Mouse (Mus musculus): ENCODE data around the gene Ypel3.

Gene Ypel3

DNA sequence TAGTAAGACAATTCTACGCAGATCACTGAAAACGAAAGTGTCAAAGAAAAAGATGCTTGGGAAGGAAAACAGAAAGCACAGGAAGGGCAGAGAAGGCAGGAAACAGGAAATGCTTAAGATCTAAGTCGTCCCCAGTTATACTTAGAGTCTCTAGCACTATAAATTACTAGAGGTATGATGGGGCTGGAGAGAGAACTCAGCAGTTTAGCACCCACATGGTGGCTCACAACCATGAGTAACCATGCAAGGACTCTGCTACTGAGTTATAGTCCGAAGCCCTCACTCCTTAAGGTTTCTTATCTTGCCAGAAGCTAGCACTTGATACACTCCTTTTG lies 17.5 kb downstream of the Ypel3 start:
- no peak for DNase-seq

DNA sequence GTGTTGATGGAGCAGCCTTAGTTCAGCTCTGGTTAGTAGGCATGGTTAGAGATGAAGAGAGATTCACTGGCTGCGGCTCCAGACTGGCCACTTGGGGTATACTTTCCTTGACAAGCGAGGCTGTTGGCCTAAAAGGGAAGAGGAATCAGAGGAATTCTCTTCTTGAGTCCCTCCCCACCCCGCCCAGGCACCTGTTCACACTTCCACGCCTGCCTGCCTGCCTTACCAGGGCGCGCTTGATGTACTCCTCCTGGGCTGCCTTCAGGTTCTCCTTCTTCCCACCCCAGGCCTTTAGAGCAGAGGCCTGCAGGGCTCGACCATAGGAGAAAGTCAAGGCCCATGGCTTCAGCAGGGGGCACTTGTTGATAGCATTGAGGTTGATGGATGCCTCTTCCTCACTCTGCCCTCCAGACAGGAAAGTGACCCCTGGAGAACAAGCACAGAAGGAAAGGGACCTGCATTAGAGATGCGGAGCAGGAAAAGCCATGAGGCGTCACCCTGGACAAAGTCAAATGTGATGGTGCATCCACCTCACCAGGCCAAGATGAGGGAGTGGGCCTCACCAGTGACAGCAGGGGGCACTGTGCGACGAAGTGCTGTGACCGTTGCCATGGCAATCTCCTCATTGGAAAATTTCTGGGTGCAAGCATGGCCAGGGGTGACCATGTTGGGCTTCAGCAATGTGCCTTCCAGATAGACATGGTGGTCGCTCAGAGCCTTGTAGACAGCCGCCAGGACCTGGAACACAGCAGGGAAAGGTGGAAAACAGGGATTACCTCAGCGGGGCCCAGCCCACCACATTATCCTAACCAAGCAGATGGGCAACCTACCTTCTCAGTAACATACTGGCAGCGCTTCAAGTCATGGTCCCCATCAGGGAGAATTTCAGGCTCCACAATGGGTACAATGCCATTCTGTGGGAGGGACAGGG lies 18.9 kb downstream of the Ypel3 start:
- DNase-seq, result no peak

DNA sequence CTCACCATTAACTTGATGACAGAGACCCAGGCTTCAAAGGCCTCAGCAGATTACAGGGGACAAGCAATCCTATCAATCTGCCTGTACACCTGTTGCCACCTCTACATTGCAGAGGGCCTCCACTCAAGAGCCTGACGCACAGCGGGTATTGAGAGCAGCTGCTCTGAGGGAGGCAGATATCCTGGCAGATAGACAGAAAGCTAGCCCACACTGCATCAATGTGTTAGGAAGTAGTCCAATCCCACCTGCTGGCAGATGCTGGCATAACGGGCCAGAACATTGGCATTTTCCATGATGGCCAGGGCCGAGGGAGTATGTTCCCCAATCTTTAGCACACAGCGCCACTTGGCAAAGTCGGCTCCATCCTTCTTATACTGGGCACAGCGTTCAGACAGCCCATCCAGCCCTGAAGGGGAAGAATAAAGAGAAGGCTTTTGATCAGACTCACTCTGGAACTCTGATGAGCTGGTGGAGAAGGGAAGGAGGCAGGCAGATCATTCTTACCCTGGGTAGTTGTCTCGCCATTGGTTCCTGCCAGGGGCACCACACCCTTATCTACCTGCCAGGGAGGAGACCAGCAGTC lies 19.7 kb downstream of the Ypel3 start:
- DNase-seq, result peak; percentile 80

DNA sequence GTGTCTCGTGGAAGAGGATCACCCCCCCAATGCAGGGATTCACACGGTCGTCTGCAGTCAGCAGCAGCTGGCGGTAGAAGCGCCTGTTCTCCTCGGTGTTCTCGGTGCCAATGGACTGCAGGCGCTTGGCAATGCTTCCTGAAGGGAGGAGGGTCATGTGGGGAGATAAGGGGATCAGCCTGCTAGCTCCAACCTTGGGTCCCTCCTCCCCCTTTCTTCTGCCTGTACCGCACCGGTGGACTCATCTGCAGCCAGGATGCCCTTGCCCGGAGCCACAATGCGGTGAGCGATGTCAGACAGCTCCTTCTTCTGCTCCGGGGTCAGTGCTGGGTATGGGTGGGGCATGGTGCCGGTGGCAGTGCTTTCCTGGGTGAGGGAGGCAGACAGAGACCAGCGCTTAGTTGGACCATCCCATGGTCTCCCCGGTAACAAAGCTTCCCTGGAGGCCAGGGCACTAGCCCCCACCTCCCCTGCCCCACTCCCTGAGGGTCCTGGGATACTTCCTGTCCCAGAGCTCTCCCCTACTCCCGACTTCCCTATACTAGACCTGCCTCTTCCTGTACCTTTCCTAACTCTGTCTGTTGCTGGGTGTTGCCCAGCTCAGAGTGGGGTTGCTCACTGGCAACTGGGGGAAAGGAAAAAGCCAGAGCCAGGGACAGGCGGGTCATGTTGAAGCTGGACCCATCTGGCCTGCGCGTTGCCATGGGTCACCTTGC lies 20.8 kb downstream of the Ypel3 start, which contains the start of gene Fam57b:
Gene Fam57b (plus strand): TSS at position 258 of the 716 bp plus-strand sequence.
- DNase-seq, result no peak

GRCm38 (mm10) chr7:126798127-126799049 lies 21.6 kb downstream of the Ypel3 start:
- DNase-seq, result no peak

- peak; percentile 98 for DNase-seq
Observed at GRCm38 (mm10) chr7:126799050-126799467, 22.3 kb downstream of the Ypel3 start.

GRCm38 (mm10) chr7:126799468-126800268 lies 22.9 kb downstream of the Ypel3 start:
- no peak for DNase-seq

GRCm38 (mm10) chr7:126800269-126801056 lies 23.7 kb downstream of the Ypel3 start:
- no peak for DNase-seq

DNA sequence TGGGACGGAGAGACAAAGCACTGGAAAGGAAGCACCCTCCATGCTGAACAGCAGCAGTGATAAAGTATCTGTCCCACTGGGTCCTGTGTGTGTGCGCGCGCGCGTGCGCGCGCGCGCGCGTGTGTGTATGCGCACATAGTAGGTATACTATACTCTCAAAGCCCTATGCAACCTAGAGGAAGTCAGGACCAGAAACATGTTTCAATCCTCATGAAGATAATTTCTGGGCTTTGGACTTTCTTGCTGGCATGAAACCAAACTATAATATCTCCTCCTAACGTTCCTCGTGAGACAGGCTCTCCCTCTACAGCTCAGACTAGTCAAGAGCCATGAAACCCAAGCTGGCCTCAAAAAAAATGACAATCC lies 24.3 kb downstream of the Ypel3 start:
- no peak for DNase-seq

DNA sequence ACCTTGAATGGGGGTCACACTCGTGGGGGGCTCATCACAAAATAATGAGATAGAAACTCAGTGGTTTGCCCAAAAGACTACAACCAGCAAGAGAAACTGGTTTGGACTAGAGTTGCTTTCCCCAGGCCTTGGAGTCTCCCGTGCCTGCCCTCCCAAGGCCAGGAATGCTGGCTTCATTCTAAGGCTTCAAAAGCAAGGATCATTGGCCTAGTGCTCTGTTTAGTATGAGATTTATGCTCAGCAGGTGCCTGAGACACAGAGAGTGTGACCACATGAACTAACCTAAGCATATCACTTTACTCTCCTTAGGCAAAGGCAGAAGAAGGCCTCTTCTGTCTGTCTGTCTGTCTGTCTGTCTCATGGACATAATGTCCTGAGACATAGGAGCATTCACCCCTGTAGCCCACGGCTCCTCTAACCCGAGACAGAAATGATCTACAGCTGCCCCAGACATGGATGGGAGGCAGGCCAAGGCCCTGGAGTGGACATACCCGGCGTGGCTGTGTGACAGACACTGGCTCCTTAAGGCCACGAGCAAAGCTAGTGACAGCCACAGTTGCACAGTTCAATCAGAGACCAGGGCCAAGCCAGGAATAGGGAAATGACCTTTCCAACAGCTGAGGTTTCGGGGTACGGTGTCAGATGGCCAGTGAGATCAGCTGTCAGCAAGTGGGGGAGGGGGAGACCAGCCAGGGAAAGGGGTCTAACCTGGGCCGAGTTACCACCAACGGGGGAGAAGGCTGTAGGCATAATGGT lies 25.6 kb downstream of the Ypel3 start:
- no peak for DNase-seq

DNA sequence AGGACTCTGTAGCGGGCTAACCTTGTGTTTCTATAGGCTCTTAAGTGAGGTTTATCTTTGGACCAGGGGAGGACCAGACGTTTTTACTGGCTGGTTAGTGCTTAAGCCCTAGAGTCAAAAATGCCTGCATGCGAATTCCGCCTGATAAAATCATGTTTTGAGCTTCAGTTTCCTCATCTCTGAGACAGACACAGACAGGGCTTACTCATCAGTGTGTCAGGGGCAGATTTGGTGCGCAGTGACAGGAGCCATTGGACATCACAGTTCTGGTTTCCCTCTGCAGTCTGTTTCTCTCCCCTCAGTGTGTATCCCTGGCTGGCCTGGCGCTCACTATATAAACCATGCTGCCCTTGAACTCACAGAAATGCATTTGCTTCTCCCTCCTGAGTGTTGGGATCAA lies 26.4 kb downstream of the Ypel3 start:
- DNase-seq, result no peak

DNA sequence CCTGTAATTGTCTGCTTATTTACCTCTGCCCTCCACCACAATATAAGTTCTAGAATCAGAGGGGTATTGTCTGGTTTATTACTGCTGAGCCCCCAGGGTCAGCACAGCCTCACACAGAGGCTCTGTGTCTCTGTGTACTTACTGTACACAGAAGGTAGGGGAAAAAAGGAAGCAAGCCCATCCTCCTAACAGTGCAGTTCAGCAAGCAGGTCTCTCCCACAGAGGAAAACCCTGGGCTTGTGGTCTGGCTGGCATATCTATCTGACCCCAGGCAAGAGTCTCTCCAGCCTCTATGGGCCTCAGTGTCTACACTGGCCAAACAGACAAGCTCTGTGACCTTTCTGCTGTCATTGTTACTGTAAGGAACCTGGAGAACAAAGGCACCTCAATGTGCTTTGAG lies 27.0 kb downstream of the Ypel3 start:
- no peak for DNase-seq

- no peak for DNase-seq
Observed at GRCm38 (mm10) chr7:126806956-126807355, 30.2 kb downstream of the Ypel3 start.

DNA sequence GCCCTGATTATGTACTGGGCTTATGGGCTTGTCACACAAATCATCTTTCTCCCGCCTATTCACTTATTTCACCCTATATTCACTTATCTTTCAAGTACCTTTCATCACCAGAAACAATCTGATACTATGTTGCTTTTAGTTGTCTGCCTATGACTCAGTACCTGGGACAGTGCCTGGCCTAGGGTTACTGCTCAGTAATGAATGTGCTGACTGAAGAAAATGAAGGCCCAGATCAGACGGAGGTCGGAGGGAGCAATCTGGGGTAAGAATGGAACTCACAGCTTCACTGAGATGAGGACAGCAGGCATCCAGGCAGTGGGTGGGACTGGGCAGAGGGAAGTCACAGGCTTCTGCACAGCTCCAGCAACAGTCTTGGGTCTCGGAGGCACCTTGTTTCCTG lies 30.6 kb downstream of the Ypel3 start:
- no peak for DNase-seq

DNA sequence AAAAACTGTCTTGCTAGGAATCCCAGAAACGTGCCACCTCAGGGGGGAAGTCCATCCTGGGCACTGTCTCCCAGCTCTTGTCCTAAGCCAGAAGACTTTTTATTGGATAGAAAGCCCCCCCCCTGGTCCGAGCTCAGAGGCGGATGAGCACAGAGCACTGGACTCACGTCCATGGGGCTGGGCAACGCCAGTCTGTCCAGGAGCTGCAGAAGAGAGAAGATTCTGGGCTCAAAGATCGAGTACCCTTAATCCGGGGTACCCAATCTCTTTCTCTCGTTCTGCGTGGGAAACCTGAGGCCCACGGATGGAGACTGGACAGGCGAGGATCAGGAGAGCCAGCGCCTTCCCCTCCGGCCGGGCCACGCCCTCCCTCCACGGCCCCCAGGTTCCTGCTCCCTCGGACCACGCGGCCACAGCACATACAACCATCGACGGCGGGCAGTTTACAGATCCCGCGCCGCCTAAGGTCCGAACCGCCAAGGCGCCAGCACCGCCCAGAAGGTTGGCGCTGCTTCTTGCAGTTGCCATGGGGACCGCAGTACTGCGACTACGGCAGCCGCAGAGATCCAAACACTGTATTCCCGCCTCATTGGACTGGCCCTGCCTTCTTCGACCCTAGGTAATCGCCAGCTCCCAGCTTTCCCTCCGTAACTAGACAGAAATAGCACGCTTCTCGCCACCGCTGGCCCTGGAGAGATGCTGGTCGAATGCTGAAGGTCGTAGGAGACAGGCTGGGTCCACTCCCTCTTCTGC lies 32.1 kb downstream of the Ypel3 start:
- peak; percentile 88 for DNase-seq

- no peak for DNase-seq
Observed at GRCm38 (mm10) chr7:126809723-126810369, 33.1 kb downstream of the Ypel3 start.

- DNase-seq, result no peak
Observed at GRCm38 (mm10) chr7:126815726-126816222, 39.0 kb downstream of the Ypel3 start.

GRCm38 (mm10) chr7:126816494-126816893 lies 39.7 kb downstream of the Ypel3 start:
- no peak for DNase-seq

GRCm38 (mm10) chr7:126817595-126817994 lies 40.8 kb downstream of the Ypel3 start:
- no peak for DNase-seq
